Mouse (Mus musculus): Measurements from ENCODE around the gene Mrps2. TPM values are rescaled to one million over a fixed set of nuclear protein-coding genes. Genes with fewer than 3 reads are reported as not detected.

Gene Mrps2
- polyA plus RNA-seq, 3 experiments from 2014 or later, result 17.7 to 22.1 (median 19.3) TPM

Other genes with a start within 250 kb of the Mrps2 start
- not detected for gene Ppp1r26, start 21.3 kb upstream of the Mrps2 start, polyA plus RNA-seq (2017; shearing (Covaris generic))
- gene 1700007K13Rik, start 1.7 kb upstream of the Mrps2 start, polyA plus RNA-seq (2017; shearing (Covaris generic)), result under 1 TPM in 1 of 3 experiments, not detected in 2; 0.52 TPM
- not detected for gene Gbgt1, start 28.8 kb downstream of the Mrps2 start, polyA plus RNA-seq (2017; shearing (Covaris generic))
- gene Gm10134, start 38.0 kb downstream of the Mrps2 start, polyA plus RNA-seq (2017; shearing (Covaris generic)), result not detected
- 1 to 10 TPM; 5.7 to 7.5 (median 5.9) TPM for gene Ralgds, start 45.1 kb downstream of the Mrps2 start, polyA plus RNA-seq (2017; shearing (Covaris generic))
- not detected for gene Cel, start 95.3 kb downstream of the Mrps2 start, polyA plus RNA-seq (2017; shearing (Covaris generic))
- gene Gtf3c5, start 115.7 kb downstream of the Mrps2 start, polyA plus RNA-seq (2017; shearing (Covaris generic)), result 10 to 100 TPM; 11.3 to 17.4 (median 16.2) TPM
- not detected for gene Gfi1b, start 153.9 kb downstream of the Mrps2 start, polyA plus RNA-seq (2017; shearing (Covaris generic))
- gene Tsc1, start 173.2 kb downstream of the Mrps2 start, polyA plus RNA-seq (2017; shearing (Covaris generic)), result 10 to 100 TPM; 11.8 to 24.1 (median 20.5) TPM
- gene Spaca9, start 231.7 kb downstream of the Mrps2 start, polyA plus RNA-seq (2017; shearing (Covaris generic)), result 1 to 10 TPM in 1 of 3 experiments, not detected in 2; 1.1 TPM
- gene Ak8, start 232.1 kb downstream of the Mrps2 start, polyA plus RNA-seq (2017; shearing (Covaris generic)), result not detected

Data from inflammation-experienced regulatory T-cells, adult 6 months (primary cell).